Mouse (Mus musculus) adrenal gland, adult 8-10 months (tissue): ENCODE results near the gene Itga6. TPM values are rescaled to one million over a fixed set of nuclear protein-coding genes. Genes with fewer than 3 reads are reported as not detected.

Experiments
- DNase-seq: peaks from one replicate; pipeline ENCODE4 v3.0.0; 2022
- total RNA-seq, 4 experiments: library from RNA; stranded (reverse); gene quantifications; 2 replicates each; pipeline ENCODE4 v1.2.4; 2022

Itga6 gene
- total RNA-seq, 4 experiments from 2014 or later = 103 to 167 (median 141) TPM

DNA sequence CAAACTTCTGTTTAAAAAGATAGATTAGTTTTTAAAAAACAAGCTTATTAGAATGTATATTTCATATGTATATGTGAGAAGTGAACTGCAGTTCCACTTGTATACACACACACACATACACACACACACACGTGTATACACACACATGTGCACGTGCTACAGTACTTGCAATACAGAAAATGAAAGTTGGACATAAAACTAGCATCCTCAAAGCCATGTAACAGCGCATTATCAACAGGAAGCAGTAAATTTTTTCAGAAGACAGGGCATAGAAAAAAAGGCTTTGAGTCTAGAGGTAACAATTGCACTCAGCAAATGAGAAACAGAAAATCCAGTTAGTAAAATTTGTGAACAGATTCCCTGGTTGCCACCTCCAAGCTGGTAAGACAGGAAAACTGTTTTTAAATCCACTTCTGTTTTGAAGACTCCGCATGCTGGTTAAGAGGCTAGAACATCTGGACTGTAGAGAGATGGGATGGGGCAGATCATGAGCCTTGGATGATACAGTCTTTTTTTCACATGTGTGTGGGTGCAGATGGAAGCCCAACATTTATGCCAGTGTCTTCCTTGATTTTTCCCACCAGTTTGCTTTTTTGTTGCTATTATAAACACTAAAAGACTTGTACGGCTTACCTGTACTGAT, 118.2 kb downstream of the Itga6 start:
- no peak for DNase-seq

GRCm38 (mm10) chr2:71865022-71865421, 119.6 kb downstream of the Itga6 start:
- DNase-seq = no peak

DNA sequence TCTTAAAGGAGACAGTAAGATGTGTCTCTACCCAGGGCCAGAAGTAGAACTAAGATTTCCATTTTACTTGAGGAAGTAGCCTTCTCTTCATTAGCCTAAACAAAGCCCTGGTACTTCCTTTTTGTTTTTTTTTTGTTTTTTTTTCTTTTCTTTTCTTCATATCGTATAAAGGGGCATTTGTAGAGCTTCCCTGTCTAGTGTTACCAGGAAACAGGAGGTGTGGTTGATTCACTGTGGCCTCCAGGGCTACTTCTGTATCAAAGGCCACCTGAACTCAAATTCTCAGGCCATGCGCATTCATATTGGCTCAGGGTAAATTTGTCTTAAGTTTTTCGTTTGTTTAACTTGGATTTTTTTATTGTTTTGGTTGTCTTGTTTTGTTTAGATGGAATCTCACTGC, 120.5 kb downstream of the Itga6 start:
- no peak for DNase-seq

GRCm38 (mm10) chr2:71866565-71866964, 121.1 kb downstream of the Itga6 start:
- DNase-seq = no peak

DNA sequence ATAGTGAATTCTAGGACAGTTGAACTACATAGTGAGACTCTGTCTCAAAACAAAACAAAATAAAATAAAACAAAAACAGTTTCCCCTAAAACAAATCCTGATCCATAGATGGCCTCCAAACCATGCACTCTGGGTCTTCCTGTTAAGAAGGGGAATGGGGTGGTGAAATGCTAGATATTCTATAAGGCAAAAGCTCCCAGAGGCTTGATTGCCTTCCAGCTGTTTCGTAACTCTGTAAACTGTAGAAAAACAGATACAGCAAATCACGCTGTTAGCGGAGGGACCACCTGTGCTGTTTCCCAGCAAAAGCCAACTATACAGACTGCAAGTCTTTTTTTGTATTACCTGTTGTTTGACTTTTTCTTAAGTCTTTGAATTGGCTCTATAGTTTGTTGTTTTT, 121.6 kb downstream of the Itga6 start:
- DNase-seq = no peak

GRCm38 (mm10) chr2:71867480-71867879, 122.1 kb downstream of the Itga6 start:
- DNase-seq = no peak

DNA sequence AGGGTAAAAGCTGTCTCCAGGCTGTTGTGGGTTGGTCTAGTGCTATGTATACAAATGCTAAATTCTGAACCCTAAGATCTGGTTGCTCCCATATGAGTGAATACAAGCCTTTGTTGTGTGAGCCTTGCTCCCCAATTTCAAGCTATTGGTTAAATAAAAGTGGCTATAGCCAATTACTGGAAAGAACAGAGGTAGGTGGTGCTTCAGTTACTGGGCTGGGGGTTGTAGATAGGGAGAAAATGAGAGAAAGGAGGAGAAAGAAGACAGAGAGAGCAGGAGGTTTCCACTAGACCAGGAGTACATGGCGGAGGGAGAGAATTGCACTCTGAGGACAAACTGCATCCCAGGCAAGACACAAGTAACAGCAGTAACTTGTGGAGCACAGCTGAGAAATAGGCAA, 122.8 kb downstream of the Itga6 start:
- no peak for DNase-seq

DNA sequence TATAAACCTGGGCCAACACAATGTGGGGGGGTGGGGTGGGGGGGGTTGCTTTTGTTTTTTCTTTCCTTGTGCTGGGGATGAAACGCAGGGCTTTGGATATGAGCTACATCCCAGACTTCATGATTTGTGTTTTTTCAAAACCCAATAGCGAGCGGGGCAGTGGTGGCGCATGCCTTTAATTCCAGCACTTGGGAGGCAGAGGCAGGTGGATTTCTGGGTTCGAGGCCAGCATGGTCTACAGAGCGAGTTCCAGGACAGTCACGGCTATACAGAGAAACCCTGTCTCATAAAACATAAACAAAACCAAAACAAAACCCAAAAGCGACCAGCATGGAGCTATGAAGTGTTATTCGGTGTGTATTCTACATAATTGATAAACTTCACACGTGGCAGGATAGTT, 126.7 kb downstream of the Itga6 start:
- DNase-seq = no peak

- DNase-seq = peak; percentile 97
Measured at GRCm38 (mm10) chr2:71872801-71873443, 127.5 kb downstream of the Itga6 start, which contains the start of gene Pdk1. Gene Pdk1, plus strand, starts transcription at chr2:71873224.

GRCm38 (mm10) chr2:71873474-71874322, 128.3 kb downstream of the Itga6 start:
- DNase-seq = peak; percentile 44

DNA sequence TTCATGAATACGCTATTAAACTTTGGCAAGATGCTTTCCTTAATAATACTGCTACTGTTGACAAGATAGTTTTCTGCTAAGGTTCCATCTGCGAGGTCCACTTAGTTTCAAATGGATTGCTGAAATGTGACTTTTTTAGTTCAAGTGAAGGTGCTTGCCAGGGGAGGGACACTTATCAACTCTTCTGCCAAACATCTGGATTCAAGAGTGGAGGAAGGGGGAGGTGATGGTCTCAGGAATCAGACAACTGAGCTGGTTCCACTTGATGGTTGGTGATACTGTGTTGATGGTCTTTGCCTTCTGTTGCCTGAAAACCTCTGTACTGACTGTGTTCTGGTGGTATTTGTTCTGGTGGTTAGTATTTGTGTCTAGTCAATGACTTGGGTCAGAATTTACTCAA, 129.0 kb downstream of the Itga6 start:
- DNase-seq = no peak

DNA sequence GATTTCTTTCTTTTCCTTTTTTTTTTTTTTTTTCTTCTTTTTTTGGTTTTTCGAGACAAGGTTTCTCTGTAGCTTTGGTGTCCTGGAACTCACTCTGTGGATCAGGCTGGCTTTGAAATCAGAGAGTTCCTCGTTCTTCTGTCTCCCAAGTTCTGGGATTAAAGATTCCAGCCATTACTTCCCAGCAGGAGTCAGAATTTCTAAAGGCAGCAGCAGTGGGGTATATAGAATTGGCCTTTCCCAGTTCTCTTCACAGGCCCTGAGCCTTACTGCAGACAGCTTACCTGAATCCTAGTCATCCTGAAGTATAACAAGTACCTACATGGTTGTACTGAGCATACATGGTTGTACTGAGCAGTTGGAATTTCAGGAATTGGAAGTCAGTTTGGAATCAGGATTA, 129.4 kb downstream of the Itga6 start:
- no peak for DNase-seq

DNA sequence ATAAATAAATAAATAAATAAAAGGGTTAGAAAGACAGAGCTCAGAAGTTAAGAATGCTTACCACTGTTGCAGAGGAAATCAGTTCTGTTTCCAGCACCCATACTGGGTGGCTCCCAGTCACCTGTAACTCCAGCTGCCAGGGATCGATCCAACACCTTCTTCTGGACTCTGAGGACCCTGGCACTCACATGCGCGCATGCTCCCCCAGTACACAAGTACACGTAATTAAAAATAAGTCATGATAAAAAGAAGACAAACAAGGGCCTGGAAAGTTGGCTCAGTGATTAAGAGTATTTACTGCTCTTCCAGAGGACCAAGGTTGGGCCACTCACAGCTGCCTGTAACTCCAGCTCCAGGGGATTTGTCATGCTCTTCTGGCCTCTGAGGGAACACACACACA, 132.4 kb downstream of the Itga6 start:
- no peak for DNase-seq

- DNase-seq = no peak
Measured at GRCm38 (mm10) chr2:71878441-71878840, 133.0 kb downstream of the Itga6 start.

- DNase-seq = no peak
Measured at GRCm38 (mm10) chr2:71878943-71879342, 133.5 kb downstream of the Itga6 start.

GRCm38 (mm10) chr2:71882914-71883651, 137.7 kb downstream of the Itga6 start:
- no peak for DNase-seq

DNA sequence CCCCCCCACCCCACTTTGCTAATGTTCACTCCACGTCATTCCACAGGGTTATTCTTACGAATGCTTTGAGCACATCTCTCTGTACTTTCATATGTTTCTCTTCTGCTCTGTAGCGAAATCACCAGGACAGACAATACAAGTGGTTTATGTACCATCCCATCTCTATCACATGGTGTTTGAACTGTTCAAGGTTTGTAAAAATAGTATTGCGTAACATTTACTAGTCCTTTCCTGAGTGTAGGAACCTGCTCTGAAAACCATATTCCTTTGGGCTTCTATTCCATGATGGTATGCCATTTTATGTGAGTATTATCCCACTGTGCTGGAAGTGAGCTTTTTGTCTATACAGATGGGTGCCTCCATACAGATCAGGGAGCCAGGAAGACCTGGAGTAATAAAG, 141.9 kb downstream of the Itga6 start:
- DNase-seq = no peak

DNA sequence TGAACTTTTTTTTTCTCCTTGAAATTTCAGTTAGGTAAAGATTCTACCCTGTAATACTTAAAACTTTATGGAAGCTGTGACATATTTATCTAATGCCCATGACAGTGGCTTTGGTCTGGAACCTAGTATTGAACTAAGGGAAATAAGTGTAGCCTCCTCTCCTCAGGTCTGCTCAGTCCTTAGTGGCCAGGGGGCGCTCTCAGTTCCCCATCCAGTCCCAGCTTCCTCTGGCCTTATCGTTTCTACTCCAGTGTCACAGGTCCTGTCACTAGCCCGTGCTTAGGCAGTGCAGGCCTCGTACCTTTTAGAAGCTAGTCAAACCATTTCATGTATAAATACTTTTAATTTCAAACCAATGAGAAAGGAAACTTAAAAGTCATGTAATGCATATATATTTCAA, 143.0 kb downstream of the Itga6 start:
- no peak for DNase-seq

- DNase-seq = no peak
Measured at GRCm38 (mm10) chr2:71891536-71891935, 146.1 kb downstream of the Itga6 start.

DNA sequence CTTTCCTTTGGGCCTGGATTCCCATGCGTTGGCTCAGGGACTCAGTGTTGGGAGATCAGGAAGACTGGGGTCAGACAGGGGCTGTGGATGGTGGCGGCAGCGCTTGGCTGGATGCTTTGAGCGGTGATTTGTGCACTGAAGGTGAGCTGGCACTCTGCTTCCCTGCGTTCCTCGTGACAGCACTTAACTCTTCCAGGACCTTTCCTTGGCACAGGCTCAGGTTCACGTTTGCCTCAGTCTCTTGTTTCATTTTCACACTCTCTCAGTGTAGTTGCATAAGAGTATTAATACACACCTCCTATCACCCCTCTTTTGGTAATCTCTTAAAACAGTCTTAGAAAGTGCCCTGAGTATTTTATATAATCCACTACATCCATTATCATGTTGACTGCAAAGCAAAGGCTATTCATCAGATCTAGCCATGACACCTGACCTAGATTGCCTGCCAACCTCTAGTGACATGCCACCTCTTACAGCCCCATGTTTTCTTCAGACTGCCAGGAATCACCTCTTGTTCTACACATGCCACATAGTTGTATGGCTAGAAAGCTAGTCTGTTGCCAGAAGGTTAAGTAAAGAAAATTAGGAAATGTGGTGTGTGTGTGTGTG, 147.4 kb downstream of the Itga6 start:
- DNase-seq = peak; percentile 13

DNA sequence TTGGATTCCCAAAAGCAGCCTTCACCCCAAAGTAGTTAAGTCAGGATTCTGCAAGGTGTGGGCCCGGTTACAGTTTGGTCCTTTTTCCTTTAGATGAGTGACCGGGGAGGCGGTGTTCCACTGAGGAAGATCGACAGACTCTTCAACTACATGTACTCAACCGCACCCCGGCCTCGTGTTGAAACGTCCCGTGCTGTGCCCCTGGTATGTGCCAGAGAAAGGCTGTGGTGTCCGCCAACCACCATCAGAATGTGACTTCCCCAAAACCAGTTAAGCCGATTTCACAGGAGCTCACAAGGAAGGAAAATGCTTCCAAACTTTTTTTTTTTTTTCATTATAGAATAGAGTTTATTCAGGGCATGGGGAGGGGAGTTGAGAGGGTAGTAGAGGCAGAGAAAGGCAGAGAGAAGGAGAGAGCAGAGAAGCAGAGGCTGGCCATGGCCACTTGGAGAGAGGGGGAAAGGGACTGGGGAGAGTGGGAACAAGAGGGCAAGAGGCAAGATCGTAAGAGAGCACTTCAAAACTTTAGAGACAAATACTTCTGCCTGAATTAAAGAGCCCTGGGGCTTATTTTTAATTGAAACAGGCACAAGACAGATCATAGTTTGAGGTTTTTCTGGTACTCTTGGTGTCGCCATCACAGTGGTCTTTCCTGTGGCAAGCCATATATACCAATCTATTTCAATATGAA, 150.3 kb downstream of the Itga6 start:
- no peak for DNase-seq

DNA sequence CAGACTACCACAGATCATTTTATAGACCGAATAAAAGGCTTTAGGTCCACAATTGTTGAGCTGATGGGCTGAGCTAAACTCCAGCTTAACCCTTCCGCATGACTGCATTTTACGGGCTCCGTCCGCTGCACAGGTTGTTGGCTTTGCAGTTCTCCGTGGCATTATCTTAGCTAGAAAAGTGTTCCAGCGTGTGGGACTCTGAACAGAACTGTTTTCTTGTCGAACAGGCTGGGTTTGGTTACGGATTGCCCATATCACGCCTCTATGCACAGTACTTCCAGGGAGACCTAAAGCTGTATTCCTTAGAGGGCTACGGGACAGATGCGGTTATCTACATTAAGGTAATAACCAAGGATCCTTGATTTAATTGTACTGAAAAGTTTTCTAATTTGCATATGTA, 152.0 kb downstream of the Itga6 start:
- no peak for DNase-seq
